Mouse (Mus musculus) heart, embryonic 14.5 days (tissue): ENCODE measurements around the gene Exoc4. TPM values are rescaled to one million over a fixed set of nuclear protein-coding genes. Genes with fewer than 3 reads are reported as not detected.

ENCODE experiments used
- ATAC-seq: fragments of 200-750 bp; cut with Nextera tagmentation; 2 replicates; pipeline ENCODE4 v1.8.0; 2017; ENCODE audit warnings: low read depth, moderate TSS enrichment; ENCODE audit not compliant: insufficient number of reproducible peaks, insufficient read depth, low FRiP score
- H3K27ac ChIP-seq, 2 experiments: fragments of 200-500 bp in 1 of 2; fragments of 300-500 bp in 1 of 2; sonication (generic) in 1 of 2; replicated peaks in 1 of 2; 2 replicates each; pipeline ENCODE4 v1.5.1; 2012 to 2014; ENCODE audit warnings: low read depth in 2 of 2, low read length in 2 of 2, control low read depth in 1 of 2, mild to moderate bottlenecking in 1 of 2, mixed read lengths in 1 of 2; ENCODE audit not compliant: control insufficient read depth in 1 of 2, insufficient read depth in 1 of 2
- H3K27me3 ChIP-seq: fragments of 300-500 bp; sonication (generic); 2 replicates; pipeline ENCODE4 v1.6.1; 2014; ENCODE audit warnings: mild to moderate bottlenecking, low read length, control low read depth; ENCODE audit not compliant: control insufficient read depth, insufficient read depth
- H3K36me3 ChIP-seq: fragments of 300-500 bp; sonication (generic); 2 replicates; pipeline ENCODE4 v1.6.1; 2014; ENCODE audit warnings: mild to moderate bottlenecking, control low read depth, low read length, mixed read lengths; ENCODE audit not compliant: control insufficient read depth, insufficient read depth
- H3K4me1 ChIP-seq, 2 experiments: fragments of 200-500 bp in 1 of 2; fragments of 300-500 bp in 1 of 2; sonication (generic) in 1 of 2; 2 replicates each; pipeline ENCODE4 v1.6.1; 2012 to 2014; ENCODE audit warnings: low read length in 2 of 2, control low read depth in 1 of 2, mixed read lengths in 1 of 2; ENCODE audit not compliant: control insufficient read depth in 2 of 2, insufficient read depth in 2 of 2
- H3K4me2 ChIP-seq: fragments of 300-500 bp; sonication (generic); 2 replicates; pipeline ENCODE4 v1.6.1; 2014; ENCODE audit warnings: mild to moderate bottlenecking, low read length
- H3K4me3 ChIP-seq, 2 experiments: fragments of 200-500 bp in 1 of 2; fragments of 300-500 bp in 1 of 2; sonication (generic) in 1 of 2; 2 replicates each; pipeline ENCODE4 v1.5.1; 2012 to 2014; ENCODE audit warnings: low read length in 2 of 2, mild to moderate bottlenecking in 2 of 2, control low read depth in 1 of 2, low read depth in 1 of 2, moderate library complexity in 1 of 2; ENCODE audit not compliant: control insufficient read depth in 1 of 2, insufficient read depth in 1 of 2
- H3K9ac ChIP-seq: fragments of 300-500 bp; sonication (generic); 2 replicates; pipeline ENCODE4 v1.6.1; 2014; ENCODE audit warnings: mild to moderate bottlenecking, low read length
- H3K9me3 ChIP-seq: fragments of 300-500 bp; sonication (generic); 2 replicates; pipeline ENCODE4 v1.6.1; 2016; ENCODE audit warnings: low read length, control low read depth; ENCODE audit not compliant: control insufficient read depth
- WGBS: fragments of 180-500 bp; shearing (Covaris S2); extraction: QIAGEN DNeasy Blood & Tissue Kit; methylation state at CpG from one replicate; pipeline ENCODE4 v1.1.7; 2014; 5-methylcytosine and 5-hydroxymethylcytosine counted together
- polyA plus RNA-seq: library from polyadenylated mRNA; unstranded; fragments of >200 nt; fragmentation: Nextera tagmentation; extraction: Ambion mirVana; gene quantifications from 2 replicates; pipeline ENCODE4 v1.2.1, GENCODE M21; 2014

Gene Exoc4
- polyA plus RNA-seq, 1 experiment from 2014 or later = 26.0 TPM

GRCm38 (mm10) chr6:33380517-33380916, 131.6 kb downstream of the Exoc4 start:
- WGBS = 51% methylated on average over 3 of the region's 3 CpGs
- H3K27ac ChIP-seq = no peak overlapping the region
- H3K27me3 ChIP-seq = no peaks in the 10 kb centered on the region
- peaks cover 2% of the 10 kb centered on the region in 2 experiments; a peak in 2 of 4 replicates for H3K4me1 ChIP-seq
- ATAC-seq = no peak
- H3K4me3 ChIP-seq = no peak overlapping the region
- no peaks in the 10 kb centered on the region for H3K36me3 ChIP-seq
- no peak overlapping the region for H3K9ac ChIP-seq
- no peak overlapping the region for H3K4me2 ChIP-seq
- no peaks in the 10 kb centered on the region for H3K9me3 ChIP-seq

GRCm38 (mm10) chr6:33382176-33382575, 133.3 kb downstream of the Exoc4 start:
- H3K9ac ChIP-seq = no peak overlapping the region
- no peaks in the 10 kb centered on the region for H3K9me3 ChIP-seq
- H3K4me2 ChIP-seq = no peak overlapping the region
- WGBS = 88% methylated on average over 3 of the region's 3 CpGs
- H3K27me3 ChIP-seq = no peaks in the 10 kb centered on the region
- no peak overlapping the region for H3K4me3 ChIP-seq
- no peaks in the 10 kb centered on the region for H3K36me3 ChIP-seq
- peaks cover 2% of the 10 kb centered on the region in 2 experiments; a peak in 2 of 4 replicates for H3K4me1 ChIP-seq
- no peak for ATAC-seq
- no peak overlapping the region for H3K27ac ChIP-seq

- H3K9ac ChIP-seq = no peak overlapping the region
- no peak for ATAC-seq
- WGBS = 73% methylated on average over 2 of the region's 2 CpGs
Measured at GRCm38 (mm10) chr6:33392020-33392419, 143.1 kb downstream of the Exoc4 start.

GRCm38 (mm10) chr6:33399491-33399890, 150.6 kb downstream of the Exoc4 start:
- H3K9ac ChIP-seq = no peak overlapping the region
- no peak overlapping the region for H3K4me2 ChIP-seq
- no peak for ATAC-seq
- H3K4me1 ChIP-seq = no peaks in the 10 kb centered on the region
- 73% methylated on average over 1 of the region's 1 CpGs for WGBS
- no peaks in the 10 kb centered on the region for H3K9me3 ChIP-seq
- no peak overlapping the region for H3K27ac ChIP-seq
- H3K27me3 ChIP-seq = no peaks in the 10 kb centered on the region
- no peak overlapping the region for H3K4me3 ChIP-seq
- no peaks in the 10 kb centered on the region for H3K36me3 ChIP-seq

More at GRCm38 (mm10) chr6:33392020-33392419, 143.1 kb downstream of the Exoc4 start:
- H3K4me2 ChIP-seq = no peak overlapping the region
- no peaks in the 10 kb centered on the region for H3K27me3 ChIP-seq
- H3K4me3 ChIP-seq = no peak overlapping the region
- no peak overlapping the region for H3K27ac ChIP-seq
- no peaks in the 10 kb centered on the region for H3K9me3 ChIP-seq
- no peaks in the 10 kb centered on the region for H3K36me3 ChIP-seq
- no peaks in the 10 kb centered on the region for H3K4me1 ChIP-seq

GRCm38 (mm10) chr6:33401161-33401560, 152.3 kb downstream of the Exoc4 start:
- H3K4me2 ChIP-seq = no peak overlapping the region
- H3K36me3 ChIP-seq = no peaks in the 10 kb centered on the region
- no peak overlapping the region for H3K27ac ChIP-seq
- no peaks in the 10 kb centered on the region for H3K27me3 ChIP-seq
- no peaks in the 10 kb centered on the region for H3K9me3 ChIP-seq
- ATAC-seq = no peak
- H3K4me1 ChIP-seq = no peaks in the 10 kb centered on the region
- no peak overlapping the region for H3K9ac ChIP-seq
- WGBS = 90% methylated on average over 2 of the region's 2 CpGs
- H3K4me3 ChIP-seq = no peak overlapping the region

- 67% methylated on average over 4 of the region's 4 CpGs for WGBS
Measured at GRCm38 (mm10) chr6:33405562-33406275, 156.8 kb downstream of the Exoc4 start.

GRCm38 (mm10) chr6:33409586-33409985, 160.7 kb downstream of the Exoc4 start:
- Histone ChIP-seq H3K4me2 (no peak overlapping the region), H3K27ac (no peak overlapping the region), H3K9me3 (no peaks in the 10 kb centered on the region), H3K9ac (no peak overlapping the region), H3K4me1 (0 out of 4 replicates have a peak, but pooled peaks cover 0 to 4% of the 10 kb centered on the region in 2 experiments), H3K4me3 (no peak overlapping the region), H3K27me3 (no peaks in the 10 kb centered on the region), H3K36me3 (no peaks in the 10 kb centered on the region)
- WGBS = 52% methylated on average over 3 of the region's 3 CpGs
- ATAC-seq = no peak

More at GRCm38 (mm10) chr6:33405562-33406275, 156.8 kb downstream of the Exoc4 start:
- no peak for ATAC-seq
- Histone ChIP-seq H3K4me1 (0 out of 4 replicates have a peak, but pooled peaks cover 0 to 4% of the 10 kb centered on the region in 2 experiments), H3K4me2 (no peak overlapping the region), H3K27me3 (no peaks in the 10 kb centered on the region), H3K27ac (no peak overlapping the region), H3K4me3 (no peak overlapping the region), H3K9ac (no peak overlapping the region), H3K9me3 (no peaks in the 10 kb centered on the region), H3K36me3 (no peaks in the 10 kb centered on the region)

GRCm38 (mm10) chr6:33425007-33425406, 176.1 kb downstream of the Exoc4 start:
- no peak overlapping the region for H3K9ac ChIP-seq
- no peak overlapping the region for H3K4me2 ChIP-seq
- no peak for ATAC-seq
- no peaks in the 10 kb centered on the region for H3K36me3 ChIP-seq
- no peak overlapping the region for H3K27ac ChIP-seq
- no peaks in the 10 kb centered on the region for H3K4me1 ChIP-seq
- no peaks in the 10 kb centered on the region for H3K9me3 ChIP-seq
- no peaks in the 10 kb centered on the region for H3K27me3 ChIP-seq
- H3K4me3 ChIP-seq = no peak overlapping the region
